Mouse (Mus musculus): Measurements from ENCODE around the gene Psmd7. TPM values are rescaled to one million over a fixed set of nuclear protein-coding genes. Genes with fewer than 3 reads are reported as not detected.

Psmd7 gene
- polyA plus RNA-seq, 1 experiment from 2014 or later: 223 TPM

GRCm38 (mm10) chr8:107582136-107582535 lies 6.1 kb downstream of the Psmd7 start:
- Histone ChIP-seq H3K4me2 (ENCODE audit: low read depth, low read length) (no peak overlapping the region), H3K9me3 (replicated peaks; ENCODE audit: control insufficient read depth, low read length) (no peaks in the 10 kb centered on the region), H3K4me1 (ENCODE audit: control insufficient read depth, insufficient read depth, low read length) (peaks cover 9% of the 10 kb centered on the region), H3K9ac (ENCODE audit: low read length) (no peak overlapping the region), H3K27ac (ENCODE audit: low read length) (no peak overlapping the region), H3K27me3 (ENCODE audit: control insufficient read depth, insufficient read depth, low read length) (no peaks in the 10 kb centered on the region), H3K36me3 (ENCODE audit: control insufficient read depth, insufficient read depth, low read length) (peaks cover 45% of the 10 kb centered on the region), H3K4me3 (replicated peaks; ENCODE audit: low read length) (no peak overlapping the region)
- no peak for ATAC-seq (ENCODE audit: insufficient read depth, low FRiP score)
- 90% methylated on average over 11 of the region's 11 CpGs for WGBS

- no peaks in the 10 kb centered on the region for H3K27me3 ChIP-seq (ENCODE audit: control insufficient read depth, insufficient read depth, low read length)
- H3K4me1 ChIP-seq (ENCODE audit: control insufficient read depth, insufficient read depth, low read length): peaks cover 4% of the 10 kb centered on the region
- ATAC-seq (ENCODE audit: insufficient read depth, low FRiP score): no peak
- no peaks in the 10 kb centered on the region for H3K9me3 ChIP-seq (replicated peaks; ENCODE audit: control insufficient read depth, low read length)
- H3K4me2 ChIP-seq (ENCODE audit: low read depth, low read length): no peak overlapping the region
- H3K9ac ChIP-seq (ENCODE audit: low read length): no peak overlapping the region
- H3K4me3 ChIP-seq (replicated peaks; ENCODE audit: low read length): no peak overlapping the region
- no peak overlapping the region for H3K27ac ChIP-seq (ENCODE audit: low read length)
- H3K36me3 ChIP-seq (ENCODE audit: control insufficient read depth, insufficient read depth, low read length): peaks cover 45% of the 10 kb centered on the region
- 95% methylated on average over 4 of the region's 4 CpGs for WGBS
These were observed 6.7 kb downstream of the Psmd7 start for GRCm38 (mm10) chr8:107581536-107581935.

GRCm38 (mm10) chr8:107580879-107581278 lies 7.4 kb downstream of the Psmd7 start:
- WGBS: 93% methylated on average over 13 of the region's 13 CpGs
- Histone ChIP-seq H3K4me3 (replicated peaks; ENCODE audit: low read length) (no peak overlapping the region), H3K9me3 (replicated peaks; ENCODE audit: control insufficient read depth, low read length) (no peaks in the 10 kb centered on the region), H3K27ac (ENCODE audit: low read length) (no peak overlapping the region), H3K27me3 (ENCODE audit: control insufficient read depth, insufficient read depth, low read length) (no peaks in the 10 kb centered on the region), H3K9ac (ENCODE audit: low read length) (no peak overlapping the region), H3K4me2 (ENCODE audit: low read depth, low read length) (no peak overlapping the region), H3K4me1 (ENCODE audit: control insufficient read depth, insufficient read depth, low read length) (peaks cover 4% of the 10 kb centered on the region; the same call in 1 of the 2 replicates), H3K36me3 (ENCODE audit: control insufficient read depth, insufficient read depth, low read length) (peaks cover 45% of the 10 kb centered on the region)
- ATAC-seq (ENCODE audit: insufficient read depth, low FRiP score): no peak

GRCm38 (mm10) chr8:107578541-107578940 lies 9.7 kb downstream of the Psmd7 start:
- no peak overlapping the region for H3K4me2 ChIP-seq (ENCODE audit: low read depth, low read length)
- no peaks in the 10 kb centered on the region for H3K27me3 ChIP-seq (ENCODE audit: control insufficient read depth, insufficient read depth, low read length)
- no peak overlapping the region for H3K9ac ChIP-seq (ENCODE audit: low read length)
- no peak overlapping the region for H3K4me3 ChIP-seq (replicated peaks; ENCODE audit: low read length)
- ATAC-seq (ENCODE audit: insufficient read depth, low FRiP score): no peak
- peaks cover 4% of the 10 kb centered on the region; the same call in 1 of the 2 replicates for H3K4me1 ChIP-seq (ENCODE audit: control insufficient read depth, insufficient read depth, low read length)
- H3K9me3 ChIP-seq (replicated peaks; ENCODE audit: control insufficient read depth, low read length): no peaks in the 10 kb centered on the region
- H3K36me3 ChIP-seq (ENCODE audit: control insufficient read depth, insufficient read depth, low read length): peaks cover 29% of the 10 kb centered on the region
- 83% methylated on average over 8 of the region's 8 CpGs for WGBS
- no peak overlapping the region for H3K27ac ChIP-seq (ENCODE audit: low read length)

GRCm38 (mm10) chr8:107578132-107578531 lies 10.1 kb downstream of the Psmd7 start:
- Histone ChIP-seq H3K9me3 (replicated peaks; ENCODE audit: control insufficient read depth, low read length) (no peaks in the 10 kb centered on the region), H3K4me3 (replicated peaks; ENCODE audit: low read length) (no peak overlapping the region), H3K4me2 (ENCODE audit: low read depth, low read length) (no peak overlapping the region), H3K4me1 (ENCODE audit: control insufficient read depth, insufficient read depth, low read length) (peaks cover 4% of the 10 kb centered on the region; the same call in 1 of the 2 replicates), H3K9ac (ENCODE audit: low read length) (no peak overlapping the region), H3K27ac (ENCODE audit: low read length) (no peak overlapping the region), H3K36me3 (ENCODE audit: control insufficient read depth, insufficient read depth, low read length) (peaks cover 27% of the 10 kb centered on the region), H3K27me3 (ENCODE audit: control insufficient read depth, insufficient read depth, low read length) (no peaks in the 10 kb centered on the region)
- no peak for ATAC-seq (ENCODE audit: insufficient read depth, low FRiP score)
- 78% methylated on average over 8 of the region's 8 CpGs for WGBS

GRCm38 (mm10) chr8:107577640-107578039 lies 10.6 kb downstream of the Psmd7 start:
- no peak for ATAC-seq (ENCODE audit: insufficient read depth, low FRiP score)
- Histone ChIP-seq H3K9me3 (replicated peaks; ENCODE audit: control insufficient read depth, low read length) (no peaks in the 10 kb centered on the region), H3K27me3 (ENCODE audit: control insufficient read depth, insufficient read depth, low read length) (no peaks in the 10 kb centered on the region), H3K9ac (ENCODE audit: low read length) (no peak overlapping the region), H3K4me1 (ENCODE audit: control insufficient read depth, insufficient read depth, low read length) (peaks cover 4% of the 10 kb centered on the region; the same call in 1 of the 2 replicates), H3K4me3 (replicated peaks; ENCODE audit: low read length) (no peak overlapping the region), H3K4me2 (ENCODE audit: low read depth, low read length) (no peak overlapping the region), H3K36me3 (ENCODE audit: control insufficient read depth, insufficient read depth, low read length) (peaks cover 23% of the 10 kb centered on the region), H3K27ac (ENCODE audit: low read length) (no peak overlapping the region)
- 76% methylated on average over 4 of the region's 4 CpGs for WGBS

GRCm38 (mm10) chr8:107576702-107577101 lies 11.6 kb downstream of the Psmd7 start:
- Histone ChIP-seq H3K36me3 (ENCODE audit: control insufficient read depth, insufficient read depth, low read length) (peaks cover 15% of the 10 kb centered on the region), H3K27me3 (ENCODE audit: control insufficient read depth, insufficient read depth, low read length) (no peaks in the 10 kb centered on the region), H3K4me1 (ENCODE audit: control insufficient read depth, insufficient read depth, low read length) (peaks cover 4% of the 10 kb centered on the region; the same call in 1 of the 2 replicates), H3K4me2 (ENCODE audit: low read depth, low read length) (peak overlapping the region; percentile 53), H3K9ac (ENCODE audit: low read length) (peak overlapping the region; percentile 67), H3K9me3 (replicated peaks; ENCODE audit: control insufficient read depth, low read length) (no peaks in the 10 kb centered on the region), H3K27ac (ENCODE audit: low read length) (no peak overlapping the region), H3K4me3 (replicated peaks; ENCODE audit: low read length) (peak overlapping the region; percentile 30)
- peak; percentile 26; the same call in 1 of the 2 replicates for ATAC-seq (ENCODE audit: insufficient read depth, low FRiP score)
- 7% methylated on average over 10 of the region's 10 CpGs for WGBS

GRCm38 (mm10) chr8:107574771-107575170 lies 13.5 kb downstream of the Psmd7 start:
- H3K36me3 ChIP-seq (ENCODE audit: control insufficient read depth, insufficient read depth, low read length): peaks cover 9% of the 10 kb centered on the region; the same call in 1 of the 2 replicates
- no peak overlapping the region for H3K4me2 ChIP-seq (ENCODE audit: low read depth, low read length)
- WGBS: 81% methylated on average over 3 of the region's 3 CpGs
- H3K9ac ChIP-seq (ENCODE audit: low read length): no peak overlapping the region
- H3K9me3 ChIP-seq (replicated peaks; ENCODE audit: control insufficient read depth, low read length): no peaks in the 10 kb centered on the region
- no peak overlapping the region for H3K4me3 ChIP-seq (replicated peaks; ENCODE audit: low read length)
- H3K27ac ChIP-seq (ENCODE audit: low read length): no peak overlapping the region
- no peak for ATAC-seq (ENCODE audit: insufficient read depth, low FRiP score)
- peaks cover 4% of the 10 kb centered on the region; the same call in 1 of the 2 replicates for H3K4me1 ChIP-seq (ENCODE audit: control insufficient read depth, insufficient read depth, low read length)
- no peaks in the 10 kb centered on the region for H3K27me3 ChIP-seq (ENCODE audit: control insufficient read depth, insufficient read depth, low read length)

- H3K36me3 ChIP-seq (ENCODE audit: control insufficient read depth, insufficient read depth, low read length): no peaks in the 10 kb centered on the region
- no peaks in the 10 kb centered on the region for H3K27me3 ChIP-seq (ENCODE audit: control insufficient read depth, insufficient read depth, low read length)
- 59% methylated on average over 4 of the region's 4 CpGs for WGBS
- H3K9ac ChIP-seq (ENCODE audit: low read length): no peak overlapping the region
- no peak overlapping the region for H3K27ac ChIP-seq (ENCODE audit: low read length)
- H3K4me3 ChIP-seq (replicated peaks; ENCODE audit: low read length): no peak overlapping the region
- no peak overlapping the region for H3K4me2 ChIP-seq (ENCODE audit: low read depth, low read length)
- peaks cover 4% of the 10 kb centered on the region; the same call in 1 of the 2 replicates for H3K4me1 ChIP-seq (ENCODE audit: control insufficient read depth, insufficient read depth, low read length)
- H3K9me3 ChIP-seq (replicated peaks; ENCODE audit: control insufficient read depth, low read length): no peaks in the 10 kb centered on the region
- peak; percentile 56; the same call in 1 of the 2 replicates for ATAC-seq (ENCODE audit: insufficient read depth, low FRiP score)
These were observed 15.8 kb downstream of the Psmd7 start for GRCm38 (mm10) chr8:107572497-107572896.
